Mouse (Mus musculus): ENCODE results near the gene Irs1.

Irs1 gene

GRCm38 (mm10) chr1:82291151-82291797 is at the start of gene Irs1:
Irs1 (minus strand) TSS chr1:82291416.
- DNase-seq (ENCODE audit: low spot score), result peak; percentile 88

DNA sequence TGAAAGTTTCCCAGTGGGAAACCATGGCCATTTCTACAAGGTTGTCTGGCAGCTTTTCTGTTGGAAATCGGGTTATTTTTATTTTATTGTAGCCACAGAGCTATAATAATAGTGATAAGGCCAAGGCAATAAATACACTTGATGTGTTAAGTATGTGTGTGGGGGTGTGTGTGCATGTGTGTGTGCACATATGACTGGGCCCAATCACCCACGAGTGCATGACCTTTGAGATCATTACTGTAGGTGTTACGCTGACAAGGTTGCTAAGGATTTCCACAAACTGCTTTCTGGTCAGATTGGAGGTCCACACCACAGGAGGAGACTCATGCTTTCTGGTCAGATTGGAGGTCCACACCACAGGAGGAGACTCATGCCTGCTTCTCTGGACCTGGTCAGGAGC is 43.3 kb upstream of the Irs1 start:
- DNase-seq (ENCODE audit: low spot score), result no peak

- DNase-seq (ENCODE audit: low spot score), result no peak
These were observed 38.7 kb upstream of the Irs1 start for GRCm38 (mm10) chr1:82329954-82330247.

DNA sequence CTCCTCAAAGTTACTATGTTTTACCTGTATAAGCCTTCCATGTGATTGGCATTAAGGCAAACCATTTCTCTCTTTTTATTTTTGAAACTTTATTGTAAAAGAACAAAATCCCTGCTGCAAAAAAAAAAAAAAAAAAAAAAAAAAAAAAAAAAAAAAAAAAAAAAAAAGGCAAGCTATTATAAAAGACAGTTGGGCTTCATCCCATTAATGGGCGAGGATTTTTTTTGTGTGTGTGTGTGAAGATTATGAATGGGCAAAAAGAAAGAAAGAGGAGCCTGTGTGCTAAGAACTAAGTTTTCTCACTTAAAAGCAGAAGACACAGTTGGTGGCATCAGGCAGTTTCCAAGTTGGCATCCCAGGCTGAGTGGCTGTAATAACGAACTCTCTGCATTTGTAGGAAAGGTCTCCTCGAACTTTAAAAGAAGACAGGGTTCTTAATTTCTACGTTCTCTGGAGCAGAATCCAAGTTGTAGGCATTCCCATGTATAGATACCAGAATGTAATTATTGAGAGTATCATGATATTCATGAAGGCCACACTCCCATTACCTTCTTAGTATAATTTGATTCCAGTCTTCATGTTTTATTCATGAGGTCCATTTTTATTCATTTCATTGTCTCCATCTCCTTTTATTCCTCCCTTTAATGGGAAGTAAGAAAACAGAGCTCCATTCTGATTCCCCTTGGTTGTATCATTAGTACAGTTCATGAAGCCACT is 38.2 kb upstream of the Irs1 start:
- DNase-seq (ENCODE audit: low spot score), result no peak

- DNase-seq (ENCODE audit: low spot score), result no peak
These were observed 37.0 kb upstream of the Irs1 start for GRCm38 (mm10) chr1:82328033-82328775.

DNA sequence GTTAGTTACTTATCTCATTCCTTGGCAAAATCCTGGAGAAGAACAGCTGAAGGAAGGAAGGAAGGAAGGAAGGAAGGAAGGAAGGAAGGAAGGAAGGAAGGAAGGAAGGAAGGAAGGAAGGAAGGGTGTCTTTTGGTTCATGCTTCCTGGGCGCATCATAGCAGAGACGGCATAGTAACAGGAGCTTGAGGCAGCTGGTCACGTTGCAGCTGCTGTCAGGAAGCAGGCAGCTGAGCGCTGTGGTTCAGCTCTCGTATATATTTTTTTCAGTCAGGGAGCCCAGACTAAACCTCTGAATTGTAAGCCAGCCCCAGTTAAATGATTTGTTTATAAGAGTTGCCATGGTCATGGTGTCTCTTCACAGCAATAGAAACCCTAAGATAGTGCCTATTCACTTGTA is 34.9 kb upstream of the Irs1 start:
- DNase-seq (ENCODE audit: low spot score), result no peak

GRCm38 (mm10) chr1:82324131-82324785 is 33.0 kb upstream of the Irs1 start:
- no peak for DNase-seq (ENCODE audit: low spot score)

GRCm38 (mm10) chr1:82321441-82321840 is 30.2 kb upstream of the Irs1 start:
- DNase-seq (ENCODE audit: low spot score), result no peak

DNA sequence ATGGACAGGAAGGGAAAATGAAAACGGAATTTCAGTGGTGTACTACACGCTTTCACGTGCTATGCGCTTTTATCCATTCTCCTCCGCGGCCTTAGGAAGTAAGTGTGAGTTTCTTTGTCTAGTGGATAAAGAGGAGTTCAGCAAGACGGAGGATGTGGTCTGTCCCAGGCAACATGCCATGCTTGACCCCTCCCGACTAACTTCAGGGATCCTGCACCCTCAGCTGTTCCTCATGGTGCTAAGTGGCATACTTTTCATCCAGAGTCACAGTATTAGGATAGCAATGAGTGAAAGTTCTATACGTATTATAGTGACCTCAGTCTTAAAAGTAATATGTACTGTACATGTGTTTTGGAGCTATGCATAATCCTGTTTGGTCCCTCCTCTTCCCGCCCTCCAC is 29.6 kb upstream of the Irs1 start:
- no peak for DNase-seq (ENCODE audit: low spot score)

- no peak for DNase-seq (ENCODE audit: low spot score)
These were observed 29.2 kb upstream of the Irs1 start for GRCm38 (mm10) chr1:82320456-82320855.

DNA sequence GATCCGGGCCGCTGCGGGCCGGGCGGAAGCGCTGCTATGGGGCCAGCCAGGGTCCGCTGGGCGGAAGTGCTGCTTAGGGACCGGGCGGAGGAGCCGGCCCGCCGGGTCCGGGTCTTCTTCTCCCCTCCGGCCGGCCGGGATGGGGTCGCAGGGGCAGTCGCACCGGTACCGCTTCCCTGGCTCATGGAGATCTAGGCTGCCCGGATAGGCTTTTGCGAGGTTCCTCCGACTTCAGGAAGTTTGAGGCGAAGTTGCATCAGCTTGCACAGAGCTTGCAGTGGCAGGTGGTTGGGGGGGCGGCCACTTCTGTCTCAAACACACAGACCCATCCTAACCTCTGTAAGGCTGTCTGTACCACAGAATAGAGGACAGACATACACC is 25.5 kb upstream of the Irs1 start:
- no peak for DNase-seq (ENCODE audit: low spot score)

DNA sequence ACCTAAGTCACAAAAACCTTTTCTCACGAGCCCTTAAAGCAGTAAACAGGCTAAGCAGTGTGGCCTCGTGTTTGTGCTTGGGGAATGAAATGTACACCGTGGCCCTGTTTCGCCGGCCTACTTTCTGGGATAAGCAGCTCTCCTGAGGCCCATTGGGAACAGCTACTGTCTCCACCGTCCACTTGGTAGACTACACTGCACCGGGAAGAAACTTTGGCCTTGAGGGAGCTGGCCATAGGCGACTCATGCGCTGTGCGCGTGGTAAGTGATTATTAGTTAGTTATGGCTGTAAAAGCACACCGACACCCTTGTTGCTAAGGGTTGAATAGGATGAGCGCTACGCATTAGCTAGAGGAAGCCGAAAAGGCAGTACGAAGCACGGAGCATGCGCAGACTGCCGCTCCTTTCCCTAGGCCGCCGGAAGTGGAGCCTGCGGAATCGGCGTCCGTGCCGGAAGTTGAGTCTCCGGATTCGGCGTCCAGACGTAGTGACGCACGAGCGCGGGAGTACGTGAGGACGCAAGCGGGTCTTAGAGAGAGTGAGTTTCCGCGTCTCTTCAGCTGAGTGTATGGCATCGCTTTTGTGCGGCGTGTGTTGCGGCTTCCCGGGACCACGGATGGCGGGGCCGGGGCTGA is 25.0 kb upstream of the Irs1 start, which contains the start of gene Rhbdd1:
Gene Rhbdd1, plus strand, starts transcription at position 342 of the 635 bp plus-strand sequence.
- peak; percentile 93 for DNase-seq (ENCODE audit: low spot score)

DNA sequence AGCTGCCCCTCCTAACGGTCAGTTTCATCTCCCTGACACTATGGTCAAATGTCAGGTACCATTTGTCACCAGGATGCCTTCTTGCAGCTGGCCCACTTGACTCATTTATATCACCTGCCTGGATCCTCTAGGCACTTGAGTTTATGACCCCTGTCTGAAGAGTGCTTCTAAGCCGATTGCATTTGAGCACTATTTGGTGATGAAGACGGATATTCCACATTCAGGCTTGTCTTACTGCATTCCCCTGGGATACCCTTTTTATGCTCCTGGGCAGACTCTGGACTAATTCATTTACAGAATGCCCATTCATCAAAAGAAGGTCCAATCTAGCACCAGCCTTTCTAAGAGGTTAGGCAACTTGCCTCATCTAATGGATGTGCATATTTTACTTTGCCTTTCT is 13.3 kb upstream of the Irs1 start:
- no peak for DNase-seq (ENCODE audit: low spot score)

GRCm38 (mm10) chr1:82298586-82298985 is 7.4 kb upstream of the Irs1 start:
- no peak for DNase-seq (ENCODE audit: low spot score)

GRCm38 (mm10) chr1:82294102-82294501 is 2.9 kb upstream of the Irs1 start:
- no peak for DNase-seq (ENCODE audit: low spot score)

DNA sequence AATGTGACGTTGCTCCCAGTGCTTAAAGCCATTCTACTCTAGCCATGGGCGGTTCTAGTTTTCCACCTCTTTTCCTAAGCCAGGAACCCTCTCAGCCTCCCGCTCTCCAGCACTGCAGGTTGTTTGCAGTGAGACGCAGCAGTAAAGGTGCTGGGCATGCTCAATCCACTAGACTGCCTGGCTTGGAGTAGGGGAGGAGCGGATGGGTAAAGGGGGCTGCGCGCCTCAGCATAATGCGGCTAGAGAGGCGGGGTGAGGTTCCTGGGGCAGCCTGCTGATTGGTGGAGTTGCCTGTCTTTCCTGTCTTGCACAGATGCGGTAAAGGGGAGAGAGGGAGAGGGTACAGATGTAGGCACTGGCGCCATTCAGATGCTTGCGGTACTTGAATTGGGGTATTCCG is 1.6 kb upstream of the Irs1 start:
- peak; percentile 75 for DNase-seq (ENCODE audit: low spot score)

DNA sequence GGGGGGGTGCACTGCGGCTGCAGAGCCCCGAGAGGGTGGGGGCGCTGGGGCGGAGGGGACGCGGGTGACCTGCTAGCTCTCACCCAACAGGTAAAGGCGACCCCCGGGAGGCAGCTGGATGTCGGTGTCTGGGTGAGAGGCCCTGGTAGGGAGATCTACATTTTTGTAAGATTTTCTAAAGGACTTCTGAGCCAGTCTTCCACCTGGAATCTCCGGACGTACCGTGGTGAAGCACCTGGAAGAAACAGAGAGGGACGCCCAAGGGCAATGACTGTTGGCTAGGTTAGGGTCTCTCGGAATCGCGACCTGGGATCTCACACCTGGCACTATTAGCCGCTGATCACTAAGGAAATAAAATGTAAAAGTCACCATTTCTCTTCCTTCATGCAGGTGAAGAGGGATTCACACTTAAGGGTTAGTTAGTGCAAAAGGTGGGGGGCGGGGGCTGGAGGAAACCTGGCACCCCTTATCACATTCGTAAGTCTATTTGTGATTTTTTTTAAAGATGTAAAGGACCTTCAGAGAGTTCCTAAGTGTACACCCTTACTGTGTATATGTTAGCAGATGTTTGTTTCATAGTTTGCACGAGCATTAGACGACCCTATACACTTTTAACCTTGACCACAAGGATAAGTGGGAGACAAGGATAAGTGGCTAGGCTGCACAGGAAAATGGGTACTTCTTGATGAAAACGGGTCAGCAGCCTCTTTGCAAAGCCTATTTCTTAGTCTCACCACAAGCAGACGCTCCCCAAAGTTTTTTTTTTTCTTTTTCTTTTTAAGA is 905 bp upstream of the Irs1 start:
- no peak for DNase-seq (ENCODE audit: low spot score)

- no peak for DNase-seq (ENCODE audit: low spot score)
These were observed 479 bp downstream of the Irs1 start for GRCm38 (mm10) chr1:82290723-82291150.

GRCm38 (mm10) chr1:82289990-82290681 is 1.1 kb downstream of the Irs1 start:
- peak; percentile 25 for DNase-seq (ENCODE audit: low spot score)

- DNase-seq (ENCODE audit: low spot score), result no peak
These were observed 1.9 kb downstream of the Irs1 start for GRCm38 (mm10) chr1:82289116-82289989.
